Mouse (Mus musculus) liver, embryonic 14.5 days (tissue): ENCODE data around the gene Slc25a21. TPM values are rescaled to one million over a fixed set of nuclear protein-coding genes. Genes with fewer than 3 reads are reported as not detected.
A peak's percentile ranks its signal among the peaks of the same experiment; 100 is the strongest.

ENCODE experiments used
- ATAC-seq: fragments of 200-750 bp; cut with Nextera tagmentation; 2 replicates; pipeline ENCODE4 v1.8.0; 2017; ENCODE audit warnings: moderate number of reproducible peaks, mild to moderate bottlenecking, moderate library complexity; ENCODE audit not compliant: insufficient read depth
- DNase-seq, 3 experiments: peaks; one replicate each; pipeline ENCODE4 v3.0.0-alpha.2; 2012 to 2013; ENCODE audit warnings: low read depth in 3 of 3, low spot score in 3 of 3
- H3K27ac ChIP-seq: fragments of 300-500 bp; sonication (generic); 2 replicates; pipeline ENCODE4 v1.5.1; 2014; ENCODE audit warnings: moderate library complexity, mild to moderate bottlenecking, control low read depth, inconsistent platforms
- H3K27me3 ChIP-seq: fragments of 300-500 bp; sonication (generic); 2 replicates; pipeline ENCODE4 v1.6.1; 2014; ENCODE audit warnings: mild to moderate bottlenecking, low read length, moderate library complexity; ENCODE audit not compliant: control insufficient read depth, insufficient read depth
- H3K36me3 ChIP-seq: fragments of 300-500 bp; sonication (generic); replicated peaks from 2 replicates; pipeline ENCODE4 v1.6.1; 2014; ENCODE audit warnings: low read depth; ENCODE audit not compliant: control insufficient read depth, insufficient read depth
- H3K4me1 ChIP-seq, 2 experiments: fragments of 200-500 bp in 1 of 2; fragments of 300-500 bp in 1 of 2; sonication (generic) in 1 of 2; replicated peaks; 2 replicates each; pipeline ENCODE4 v1.6.1; 2012 to 2014; ENCODE audit warnings: antibody characterized with exemption in 1 of 2, inconsistent platforms in 1 of 2, low read length in 1 of 2; ENCODE audit not compliant: control insufficient read depth in 2 of 2, insufficient read depth in 2 of 2
- H3K4me2 ChIP-seq: fragments of 300-500 bp; sonication (generic); 2 replicates; pipeline ENCODE4 v1.6.1; 2014; ENCODE audit warnings: low read depth, mild to moderate bottlenecking, control low read depth, moderate library complexity
- H3K4me3 ChIP-seq, 2 experiments: fragments of 200-500 bp in 1 of 2; fragments of 300-500 bp in 1 of 2; sonication (generic) in 1 of 2; 2 replicates each; pipeline ENCODE4 v1.5.1; 2012 to 2014; ENCODE audit warnings: low read depth in 2 of 2, low read length in 2 of 2, mild to moderate bottlenecking in 2 of 2, control low read depth in 1 of 2, inconsistent platforms in 1 of 2, moderate library complexity in 1 of 2; ENCODE audit not compliant: insufficient read depth in 1 of 2
- H3K9ac ChIP-seq: fragments of 300-500 bp; sonication (generic); replicated peaks from 2 replicates; pipeline ENCODE4 v1.6.1; 2014; ENCODE audit warnings: mild to moderate bottlenecking, control low read depth, moderate library complexity
- H3K9me3 ChIP-seq: fragments of 300-500 bp; sonication (generic); 2 replicates; pipeline ENCODE4 v1.6.1; 2016; ENCODE audit warnings: low read length, mixed read lengths; ENCODE audit not compliant: control insufficient read depth
- CTCF ChIP-seq: IDR thresholded peaks from 2 replicates; pipeline ENCODE4 v1.5.1; 2016; ENCODE audit warnings: antibody characterized with exemption, low read depth, control low read depth
- EP300 ChIP-seq: IDR thresholded peaks from 2 replicates; pipeline ENCODE4 v1.6.1; 2016; ENCODE audit warnings: antibody characterized with exemption, low read depth
- WGBS: fragments of 180-500 bp; shearing (Covaris S2); extraction: QIAGEN DNeasy Blood & Tissue Kit; methylation state at CpG from one replicate; pipeline ENCODE4 v1.1.7; 2014; ENCODE audit not compliant: insufficient replicate concordance; 5-methylcytosine and 5-hydroxymethylcytosine counted together
- polyA plus RNA-seq, 2 experiments: library from polyadenylated mRNA; depleted of rRNA in 1 of 2; stranded (reverse) in 1 of 2; unstranded in 1 of 2; fragments of >200 nt; fragmentation: Nextera tagmentation in 1 of 2; extraction: Ambion mirVana in 1 of 2; gene quantifications; 2 replicates each; pipeline versions ENCODE4 v1.2.1 to v1.2.3; 2012 to 2014

The Slc25a21 gene
- polyA plus RNA-seq, 2 experiments, result 9.3 to 21.6 TPM

- Histone ChIP-seq H3K4me3 (peak overlapping the region; percentile 81 to 91), H3K9me3 (no peaks in the 10 kb centered on the region), H3K4me1 (peaks cover 16 to 19% of the 10 kb centered on the region in 2 experiments), H3K27me3 (no peaks in the 10 kb centered on the region), H3K36me3 (no peaks in the 10 kb centered on the region; the same call in 1 of the 2 replicates), H3K27ac (peak overlapping the region; percentile 99), H3K9ac (peak overlapping the region; percentile 99), H3K4me2 (peak overlapping the region; percentile 98)
- DNase-seq (peak; percentile 66 to 70 (median 66)), ATAC-seq (peak; percentile 85)
- WGBS, result under 1% methylated on average over 59 of the region's 59 CpGs
- TF ChIP-seq CTCF (no peak), EP300 (peak; percentile 68)
These were observed 487 bp downstream of the Slc25a21 start for GRCm38 (mm10) chr12:57196608-57197362.

- Histone ChIP-seq H3K4me2 (peak overlapping the region; percentile 98), H3K9me3 (no peaks in the 10 kb centered on the region), H3K4me1 (peaks cover 16 to 19% of the 10 kb centered on the region in 2 experiments), H3K36me3 (no peaks in the 10 kb centered on the region; the same call in 1 of the 2 replicates), H3K27me3 (no peaks in the 10 kb centered on the region), H3K4me3 (peak overlapping the region; percentile 81 to 91), H3K27ac (peak overlapping the region; percentile 99), H3K9ac (peak overlapping the region; percentile 99)
- no peak for DNase-seq
- WGBS, result 4% methylated on average over 8 of the region's 8 CpGs
- TF ChIP-seq CTCF (no peak), EP300 (no peak)
- ATAC-seq, result no peak
These were observed 1.0 kb downstream of the Slc25a21 start for GRCm38 (mm10) chr12:57196286-57196607.

- H3K9me3 ChIP-seq, result no peaks in the 10 kb centered on the region
- H3K9ac ChIP-seq, result peak overlapping the region; percentile 53
- H3K36me3 ChIP-seq, result no peaks in the 10 kb centered on the region; the same call in 1 of the 2 replicates
- H3K27ac ChIP-seq, result peak overlapping the region; percentile 48
- H3K4me2 ChIP-seq, result peak overlapping the region; percentile 98
- ATAC-seq, result peak; percentile 63
- H3K4me1 ChIP-seq, result peaks cover 16 to 19% of the 10 kb centered on the region in 2 experiments
- 5% methylated on average over 3 of the region's 3 CpGs for WGBS
- TF ChIP-seq CTCF (peak; percentile 90), EP300 (no peak)
- H3K27me3 ChIP-seq, result no peaks in the 10 kb centered on the region
- H3K4me3 ChIP-seq, result peak overlapping the region; percentile 46 to 91
- DNase-seq, result peak; percentile 72 to 81 (median 75)
These were observed 2.7 kb downstream of the Slc25a21 start for GRCm38 (mm10) chr12:57194609-57195008.

- Histone ChIP-seq H3K9ac (no peak overlapping the region), H3K27ac (no peak overlapping the region), H3K9me3 (no peaks in the 10 kb centered on the region), H3K27me3 (no peaks in the 10 kb centered on the region), H3K4me2 (no peak overlapping the region), H3K4me3 (no peak overlapping the region), H3K36me3 (no peaks in the 10 kb centered on the region; the same call in 1 of the 2 replicates), H3K4me1 (peaks cover 20 to 24% of the 10 kb centered on the region in 2 experiments)
- DNase-seq (no peak), ATAC-seq (no peak)
- 63% methylated on average over 4 of the region's 4 CpGs for WGBS
- TF ChIP-seq EP300 (no peak), CTCF (no peak)
These were observed 10.2 kb downstream of the Slc25a21 start for GRCm38 (mm10) chr12:57187032-57187431.

GRCm38 (mm10) chr12:57186126-57186525, 11.1 kb downstream of the Slc25a21 start:
- ATAC-seq (peak; percentile 85), DNase-seq (peak; percentile 42 to 64 (median 59))
- Histone ChIP-seq H3K9ac (no peak overlapping the region), H3K4me2 (peak overlapping the region; percentile 36), H3K4me3 (no peak overlapping the region), H3K4me1 (peaks cover 20 to 24% of the 10 kb centered on the region in 2 experiments), H3K9me3 (no peaks in the 10 kb centered on the region), H3K27ac (peak overlapping the region; percentile 27), H3K27me3 (no peaks in the 10 kb centered on the region), H3K36me3 (no peaks in the 10 kb centered on the region)
- 7% methylated on average over 2 of the region's 2 CpGs for WGBS
- TF ChIP-seq CTCF (no peak), EP300 (peak; percentile 79)
